Mouse (Mus musculus) liver, adult 2 months (tissue): ENCODE measurements around the gene Taco1. TPM values are rescaled to one million over a fixed set of nuclear protein-coding genes. Genes with fewer than 3 reads are reported as not detected.

Experiments used
- DNase-seq: peaks from one replicate; pipeline ENCODE4 v3.0.0-alpha.2; 2011; ENCODE audit warnings: low read depth, low spot score; ENCODE audit errors: extremely low read depth
- H3K27ac ChIP-seq: fragments of 200-500 bp; replicated peaks from 2 replicates; pipeline ENCODE4 v1.5.1; 2012; ENCODE audit warnings: low read depth, mild to moderate bottlenecking, control low read depth, inconsistent platforms, low read length; ENCODE audit not compliant: insufficient read depth
- H3K27me3 ChIP-seq: fragments of 200-500 bp; 2 replicates; pipeline ENCODE4 v1.6.1; 2012; ENCODE audit warnings: mild to moderate bottlenecking, moderate library complexity, low read length, inconsistent platforms; ENCODE audit not compliant: control insufficient read depth, insufficient read depth
- H3K36me3 ChIP-seq: fragments of 200-500 bp; 2 replicates; pipeline ENCODE4 v1.6.1; 2012; ENCODE audit warnings: low read length, inconsistent platforms; ENCODE audit not compliant: control insufficient read depth, insufficient read depth
- H3K4me1 ChIP-seq: fragments of 200-500 bp; 2 replicates; pipeline ENCODE4 v1.6.1; 2011; ENCODE audit warnings: low read length; ENCODE audit not compliant: control insufficient read depth, insufficient read depth
- H3K4me3 ChIP-seq: fragments of 200-500 bp; 2 replicates; pipeline ENCODE4 v1.5.1; 2011; ENCODE audit warnings: low read depth, mild to moderate bottlenecking, control low read depth, low read length, moderate library complexity; ENCODE audit not compliant: insufficient read depth
- H3K79me2 ChIP-seq: fragments of 200-500 bp; 2 replicates; pipeline ENCODE4 v1.6.1; 2012; ENCODE audit warnings: inconsistent platforms, mild to moderate bottlenecking, low read length, moderate library complexity; ENCODE audit not compliant: control insufficient read depth, insufficient read depth
- H3K9ac ChIP-seq: fragments of 200-500 bp; 2 replicates; pipeline ENCODE4 v1.6.1; 2012; ENCODE audit warnings: low read depth, mild to moderate bottlenecking, control low read depth, inconsistent platforms, low read length
- CTCF ChIP-seq: fragments of 200-500 bp; IDR thresholded peaks from 2 replicates; pipeline ENCODE4 v1.5.1; 2011; ENCODE audit warnings: low read depth, low read length, control low read depth
- POLR2A ChIP-seq: fragments of 200-500 bp; IDR thresholded peaks from 2 replicates; pipeline ENCODE4 v1.6.1; 2011; ENCODE audit warnings: low read length, control low read depth; ENCODE audit not compliant: insufficient read depth; ENCODE audit errors: extremely low read depth
- WGBS: fragments of 180-500 bp; shearing (Covaris S2); methylation state at CpG from one replicate; pipeline ENCODE4 v1.1.7; 2018; 5-methylcytosine and 5-hydroxymethylcytosine counted together
- polyA plus RNA-seq: library from polyadenylated mRNA; depleted of rRNA; stranded (reverse); fragments of >200 nt; gene quantifications from 2 replicates; pipeline ENCODE4 v1.2.3, GENCODE M21; 2012; rRNA removed
- total RNA-seq: library from RNA; depleted of rRNA; stranded (reverse); fragments of >200 nt; gene quantifications from 2 replicates; pipeline ENCODE4 v1.2.3, GENCODE M21; 2014; rRNA removed

Gene Taco1
- total and polyA plus RNA-seq, 2 experiments = 19.1 to 33.7 TPM

DNA sequence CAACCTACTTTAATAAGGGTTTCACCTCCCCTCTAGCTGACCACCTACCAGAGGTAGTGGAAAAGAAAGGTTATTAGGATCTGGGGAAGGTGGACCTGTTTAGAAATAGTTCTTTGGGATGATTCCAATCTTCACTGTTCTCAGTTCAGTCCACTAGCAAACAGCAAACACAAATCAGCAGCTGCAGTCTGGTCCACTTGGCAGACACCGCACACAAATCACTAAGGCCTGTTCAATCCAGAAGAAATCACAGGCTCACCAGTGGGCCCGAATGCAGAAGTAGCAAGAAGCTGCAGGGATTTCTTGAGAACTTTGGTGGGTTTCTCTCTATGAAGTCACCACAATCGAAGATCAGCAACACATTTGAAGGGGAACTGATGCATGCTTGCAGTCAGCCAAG lies 37.0 kb downstream of the Taco1 start:
- WGBS = 36% methylated on average over 3 of the region's 3 CpGs
- H3K27me3 ChIP-seq = no peaks in the 10 kb centered on the region

DNA sequence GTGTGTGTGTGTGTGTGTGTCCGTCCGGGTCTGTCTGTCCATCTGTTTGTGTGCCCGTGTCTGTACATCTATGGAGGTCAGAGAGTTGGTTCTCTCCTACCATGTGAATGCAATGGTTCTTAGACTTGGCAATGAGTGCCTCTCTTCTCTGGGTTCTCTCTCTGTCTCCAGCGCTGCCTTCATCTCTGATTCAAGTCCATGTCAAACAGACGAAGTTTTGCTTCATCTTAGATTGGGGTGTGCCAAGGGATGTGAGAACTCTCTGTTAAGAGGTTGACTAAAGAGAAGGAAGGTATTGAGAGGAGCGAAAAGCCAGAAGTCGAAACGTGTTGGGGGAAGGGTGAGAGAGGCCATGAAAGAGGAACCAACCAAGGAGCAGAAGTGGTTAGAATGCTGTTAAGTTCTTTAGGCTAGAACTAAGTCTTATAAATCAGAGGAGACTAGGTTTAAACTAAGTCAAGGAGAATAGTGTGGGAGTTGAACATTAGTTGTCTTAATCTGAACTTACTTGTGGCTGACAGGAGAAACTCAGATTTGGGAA lies 40.3 kb downstream of the Taco1 start:
- H3K27ac ChIP-seq = no peak overlapping the region
- 77% methylated on average over 8 of the region's 8 CpGs for WGBS
- DNase-seq = no peak

More for the DNA sequence above, 37.0 kb downstream of the Taco1 start:
- H3K79me2 ChIP-seq = peaks cover 13% of the 10 kb centered on the region; the same call in 1 of the 2 replicates
- 0 out of 2 replicates have a peak overlapping the region, but pooled peaks have one; percentile 43 for H3K9ac ChIP-seq
- peak; percentile 82 for DNase-seq
- TF ChIP-seq CTCF (no peak), POLR2A (no peak)
- H3K4me3 ChIP-seq = no peak overlapping the region
- peaks cover 12% of the 10 kb centered on the region for H3K4me1 ChIP-seq
- peaks cover 2% of the 10 kb centered on the region; the same call in 1 of the 2 replicates for H3K36me3 ChIP-seq
- no peak overlapping the region for H3K27ac ChIP-seq

DNA sequence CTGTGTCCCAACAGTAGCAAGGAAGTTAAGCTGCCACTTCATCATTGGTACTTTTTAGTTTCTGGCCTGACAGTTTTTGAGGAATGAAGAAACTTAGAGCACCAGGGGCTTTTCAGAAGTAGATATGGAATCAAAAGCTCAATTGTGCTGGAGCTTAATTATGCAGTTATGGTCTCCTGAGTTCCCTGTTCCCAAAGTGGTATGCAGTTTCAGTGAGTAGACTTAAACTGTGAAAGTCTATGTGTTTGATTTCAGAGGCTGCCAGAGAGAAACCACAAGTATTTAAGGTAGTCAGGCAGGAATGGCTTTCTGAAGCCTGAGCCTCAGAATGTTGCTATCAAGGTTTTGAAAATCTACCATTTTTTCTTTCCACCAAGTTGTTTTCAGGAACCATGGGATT lies 45.8 kb downstream of the Taco1 start:
- Histone ChIP-seq H3K9ac (no peak overlapping the region), H3K4me1 (no peaks in the 10 kb centered on the region; the same call in 1 of the 2 replicates), H3K36me3 (peaks cover 26% of the 10 kb centered on the region), H3K27ac (no peak overlapping the region), H3K79me2 (no peaks in the 10 kb centered on the region; the same call in 1 of the 2 replicates), H3K27me3 (no peaks in the 10 kb centered on the region), H3K4me3 (no peak overlapping the region)
- TF ChIP-seq CTCF (no peak), POLR2A (no peak)
- no peak for DNase-seq

More for the DNA sequence above, 40.3 kb downstream of the Taco1 start:
- no peaks in the 10 kb centered on the region for H3K27me3 ChIP-seq
- H3K79me2 ChIP-seq = peaks cover 13% of the 10 kb centered on the region; the same call in 1 of the 2 replicates
- peaks cover 7% of the 10 kb centered on the region for H3K4me1 ChIP-seq
- no peak overlapping the region for H3K9ac ChIP-seq
- peaks cover 7% of the 10 kb centered on the region; the same call in 1 of the 2 replicates for H3K36me3 ChIP-seq
- no peak for TF ChIP-seq CTCF
- no peak for TF ChIP-seq POLR2A
- no peak overlapping the region for H3K4me3 ChIP-seq

DNA sequence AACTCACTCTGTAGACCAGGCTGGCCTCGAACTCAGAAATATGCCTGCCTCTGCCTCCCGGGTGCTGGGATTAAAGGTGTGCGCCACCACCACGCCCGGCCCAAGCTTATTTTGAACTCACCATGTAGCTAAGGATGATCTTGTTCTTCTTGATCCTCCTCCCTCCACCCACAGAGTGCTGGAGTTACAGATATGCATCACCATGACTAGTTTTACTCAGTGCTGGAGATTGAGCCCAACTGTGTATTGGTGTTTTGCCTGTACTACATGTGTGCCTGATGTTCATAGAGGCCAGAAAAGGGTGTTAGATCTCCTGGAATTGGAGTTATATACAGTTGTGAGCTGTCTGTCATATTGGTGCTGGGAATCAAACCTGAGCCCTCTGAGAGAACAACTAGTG lies 56.4 kb downstream of the Taco1 start:
- Histone ChIP-seq H3K4me1 (no peaks in the 10 kb centered on the region), H3K27me3 (no peaks in the 10 kb centered on the region), H3K79me2 (no peaks in the 10 kb centered on the region; the same call in 1 of the 2 replicates), H3K9ac (no peak overlapping the region), H3K4me3 (no peak overlapping the region), H3K27ac (peak overlapping the region; percentile 37), H3K36me3 (peaks cover 47% of the 10 kb centered on the region)
- 95% methylated on average over 5 of the region's 5 CpGs for WGBS
- TF ChIP-seq CTCF = no peak
- TF ChIP-seq POLR2A = no peak
- no peak for DNase-seq

DNA sequence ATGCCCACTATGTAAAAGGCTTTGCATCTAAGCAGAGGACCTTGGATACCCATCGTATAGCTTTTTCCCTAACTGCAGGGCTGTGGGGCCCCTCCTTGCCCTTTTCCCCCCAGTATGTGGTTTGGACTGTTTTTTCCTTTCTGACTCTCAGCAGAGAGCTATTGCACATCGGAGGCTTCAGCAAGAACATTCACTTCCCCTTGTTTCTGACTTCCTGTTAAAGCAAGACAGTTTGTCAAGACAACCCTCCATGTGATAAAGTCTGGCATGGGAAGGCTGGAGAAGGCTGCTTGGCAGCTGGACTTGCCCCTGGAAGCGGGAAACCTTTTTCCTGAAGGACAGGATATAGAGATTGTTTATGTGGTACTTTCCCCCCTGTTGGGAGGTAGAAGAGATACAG lies 56.9 kb downstream of the Taco1 start:
- DNase-seq = peak; percentile 44
- no peak for TF ChIP-seq POLR2A
- no peak for TF ChIP-seq CTCF
- WGBS = 73% methylated on average over 3 of the region's 3 CpGs

More for the DNA sequence above, 56.9 kb downstream of the Taco1 start:
- Histone ChIP-seq H3K4me3 (no peak overlapping the region), H3K27me3 (no peaks in the 10 kb centered on the region), H3K36me3 (peaks cover 42% of the 10 kb centered on the region), H3K79me2 (no peaks in the 10 kb centered on the region; the same call in 1 of the 2 replicates), H3K4me1 (no peaks in the 10 kb centered on the region), H3K27ac (peak overlapping the region; percentile 37; the same call in 1 of the 2 replicates), H3K9ac (no peak overlapping the region)

Other genes with a start within 250 kb of the Taco1 start
- 3.2 and 3.4 TPM in 2 replicates for gene Cyb561, start 112.7 kb upstream of the Taco1 start, total RNA-seq
- 2.4 and 3.7 TPM in 2 replicates for gene Cyb561, start 112.7 kb upstream of the Taco1 start, polyA plus RNA-seq
- 0.28 and 0.74 TPM in 2 replicates for gene Ace, start 98.1 kb upstream of the Taco1 start, total RNA-seq
- gene Ace, start 98.1 kb upstream of the Taco1 start, polyA plus RNA-seq = 0.42 and 0.60 TPM in 2 replicates
- not detected in 2 replicates for gene Ace3, start 71.4 kb upstream of the Taco1 start, total RNA-seq
- gene Ace3, start 71.4 kb upstream of the Taco1 start, polyA plus RNA-seq = not detected in 2 replicates
- not detected in 2 replicates for gene Kcnh6, start 57.9 kb upstream of the Taco1 start, total RNA-seq
- gene Kcnh6, start 57.9 kb upstream of the Taco1 start, polyA plus RNA-seq = not detected in 2 replicates
- gene Dcaf7, start 29.2 kb upstream of the Taco1 start, total RNA-seq = 17.1 and 24.0 TPM in 2 replicates
- 15.9 and 18.3 TPM in 2 replicates for gene Dcaf7, start 29.2 kb upstream of the Taco1 start, polyA plus RNA-seq
- 12.3 and 14.9 TPM in 2 replicates for gene Map3k3, start 18.6 kb downstream of the Taco1 start, total RNA-seq
- 7.6 and 9.7 TPM in 2 replicates for gene Map3k3, start 18.6 kb downstream of the Taco1 start, polyA plus RNA-seq
- not detected in 2 replicates for gene Gm10840, start 94.8 kb downstream of the Taco1 start, total RNA-seq
- gene Gm10840, start 94.8 kb downstream of the Taco1 start, polyA plus RNA-seq = not detected in 2 replicates
- gene Limd2, start 94.8 kb downstream of the Taco1 start, total RNA-seq = 9.4 and 9.7 TPM in 2 replicates
- 21.8 and 26.3 TPM in 2 replicates for gene Limd2, start 94.8 kb downstream of the Taco1 start, polyA plus RNA-seq
- 1.8 and 2.8 TPM in 2 replicates for gene Strada, start 136.1 kb downstream of the Taco1 start, total RNA-seq
- gene Strada, start 136.1 kb downstream of the Taco1 start, polyA plus RNA-seq = 3.1 and 3.9 TPM in 2 replicates
- 42.6 and 48.9 TPM in 2 replicates for gene Ccdc47, start 150.3 kb downstream of the Taco1 start, total RNA-seq
- 12.8 and 16.9 TPM in 2 replicates for gene Ccdc47, start 150.3 kb downstream of the Taco1 start, polyA plus RNA-seq
- gene Ddx42, start 150.9 kb downstream of the Taco1 start, total RNA-seq = 16.0 and 19.7 TPM in 2 replicates
- 4.8 and 5.1 TPM in 2 replicates for gene Ddx42, start 150.9 kb downstream of the Taco1 start, polyA plus RNA-seq
- 19.7 and 20.7 TPM in 2 replicates for gene Ftsj3, start 190.0 kb downstream of the Taco1 start, total RNA-seq
- 8.8 and 13.8 TPM in 2 replicates for gene Ftsj3, start 190.0 kb downstream of the Taco1 start, polyA plus RNA-seq
- gene Psmc5, start 190.1 kb downstream of the Taco1 start, total RNA-seq = 60.3 and 65.2 TPM in 2 replicates
- 37.7 and 43.2 TPM in 2 replicates for gene Psmc5, start 190.1 kb downstream of the Taco1 start, polyA plus RNA-seq
- gene Smarcd2, start 206.9 kb downstream of the Taco1 start, total RNA-seq = 70.1 and 70.3 TPM in 2 replicates
- gene Smarcd2, start 206.9 kb downstream of the Taco1 start, polyA plus RNA-seq = 67.3 and 84.8 TPM in 2 replicates
- not detected in 2 replicates for gene Tcam1, start 210.6 kb downstream of the Taco1 start, total RNA-seq
- gene Tcam1, start 210.6 kb downstream of the Taco1 start, polyA plus RNA-seq = not detected in 2 replicates
- gene Gh, start 235.8 kb downstream of the Taco1 start, total RNA-seq = not detected in 2 replicates
- gene Gh, start 235.8 kb downstream of the Taco1 start, polyA plus RNA-seq = not detected in 2 replicates
- 2.1 and 4.6 TPM in 2 replicates for gene Cd79b, start 248.7 kb downstream of the Taco1 start, total RNA-seq
- gene Cd79b, start 248.7 kb downstream of the Taco1 start, polyA plus RNA-seq = 1.4 and 3.8 TPM in 2 replicates